Mouse (Mus musculus): ENCODE data around the gene Stxbp2.

GRCm38 (mm10) chr8:3609816-3610150 is 21.0 kb upstream of the Stxbp2 start:
- TF ChIP-seq CTCF (IDR thresholded peaks at IDR 0.05; ENCODE audit: extremely low read depth, insufficient read length, insufficient replicate concordance, low read depth, low read length) (no peak), POLR2A (IDR thresholded peaks at IDR 0.05; ENCODE audit: low read depth, low read length) (no peak)
